Mouse (Mus musculus) midbrain, postnatal 0 days (tissue): ENCODE results near the gene Stk39. TPM values are rescaled to one million over a fixed set of nuclear protein-coding genes. Genes with fewer than 3 reads are reported as not detected.

Source experiments
- ATAC-seq: fragments of 200-750 bp; cut with Nextera tagmentation; 2 replicates; pipeline ENCODE4 v1.8.0; 2017; ENCODE audit warnings: moderate number of reproducible peaks, mild to moderate bottlenecking, moderate TSS enrichment, moderate library complexity; ENCODE audit not compliant: low FRiP score
- DNase-seq: peaks from one replicate; pipeline ENCODE4 v3.0.0-alpha.2; 2015; ENCODE audit warnings: low spot score
- H3K27ac ChIP-seq: fragments of 300-500 bp; sonication (generic); 2 replicates; pipeline ENCODE4 v1.5.1; 2014; ENCODE audit warnings: low read depth, mild to moderate bottlenecking, low read length, mixed read lengths
- H3K27me3 ChIP-seq: fragments of 300-500 bp; sonication (generic); 2 replicates; pipeline ENCODE4 v1.6.1; 2014; ENCODE audit warnings: low read length, control low read depth, mixed read lengths; ENCODE audit not compliant: insufficient read depth
- H3K36me3 ChIP-seq: fragments of 300-500 bp; sonication (generic); 2 replicates; pipeline ENCODE4 v1.6.1; 2014; ENCODE audit warnings: low read length, control low read depth, mixed read lengths; ENCODE audit not compliant: insufficient read depth
- H3K4me1 ChIP-seq: fragments of 300-500 bp; sonication (generic); 2 replicates; pipeline ENCODE4 v1.6.1; 2014; ENCODE audit warnings: mild to moderate bottlenecking, control low read depth, antibody characterized with exemption, low read length, mixed read lengths; ENCODE audit not compliant: insufficient read depth
- H3K4me2 ChIP-seq: fragments of 300-500 bp; sonication (generic); 2 replicates; pipeline ENCODE4 v1.6.1; 2014; ENCODE audit warnings: low read depth, mild to moderate bottlenecking, low read length, mixed read lengths; ENCODE audit not compliant: poor library complexity, severe bottlenecking
- H3K4me3 ChIP-seq: fragments of 300-500 bp; sonication (generic); 2 replicates; pipeline ENCODE4 v1.5.1; 2014; ENCODE audit warnings: low read depth, mild to moderate bottlenecking, low read length, moderate library complexity
- H3K9ac ChIP-seq: fragments of 300-500 bp; sonication (generic); replicated peaks from 2 replicates; pipeline ENCODE4 v1.6.1; 2014; ENCODE audit warnings: mild to moderate bottlenecking, low read length, moderate library complexity, mixed read lengths; ENCODE audit not compliant: poor library complexity, severe bottlenecking
- H3K9me3 ChIP-seq: fragments of 300-500 bp; sonication (generic); 2 replicates; pipeline ENCODE4 v1.6.1; 2016; ENCODE audit warnings: low read length, control low read depth
- CTCF ChIP-seq: IDR thresholded peaks from 2 replicates; pipeline ENCODE4 v1.5.1; 2016; ENCODE audit warnings: antibody characterized with exemption, mild to moderate bottlenecking
- WGBS: fragments of 180-500 bp; shearing (Covaris S2); extraction: QIAGEN DNeasy Blood & Tissue Kit; methylation state at CpG from one replicate; pipeline ENCODE4 v1.1.7; 2014; 5-methylcytosine and 5-hydroxymethylcytosine counted together
- polyA plus RNA-seq: library from polyadenylated mRNA; unstranded; fragments of >200 nt; fragmentation: Nextera tagmentation; extraction: Ambion mirVana; gene quantifications from 2 replicates; pipeline ENCODE4 v1.2.1, GENCODE M21; 2015
- total RNA-seq: library from RNA; depleted of rRNA; stranded (reverse); fragments of >200 nt; gene quantifications from 2 replicates; pipeline ENCODE4 v1.2.3, GENCODE M21; 2014

Stk39 gene
- total and polyA plus RNA-seq, 2 experiments from 2014 or later = 23.4 to 33.9 TPM

- WGBS = 20% methylated on average over 12 of the region's 12 CpGs
- no peak overlapping the region for H3K4me3 ChIP-seq
- ATAC-seq = no peak
- no peak overlapping the region for H3K9ac ChIP-seq
- H3K36me3 ChIP-seq = no peaks in the 10 kb centered on the region
- DNase-seq = no peak
- no peak for TF ChIP-seq CTCF
- H3K9me3 ChIP-seq = no peaks in the 10 kb centered on the region
- no peaks in the 10 kb centered on the region for H3K27me3 ChIP-seq
- no peak overlapping the region for H3K4me2 ChIP-seq
- no peak overlapping the region for H3K27ac ChIP-seq
- H3K4me1 ChIP-seq = peaks cover 10% of the 10 kb centered on the region; the same call in 1 of the 2 replicates
Measured at GRCm38 (mm10) chr2:68406571-68407074, 65.4 kb downstream of the Stk39 start.

GRCm38 (mm10) chr2:68405163-68405715, 66.8 kb downstream of the Stk39 start:
- Histone ChIP-seq H3K27me3 (no peaks in the 10 kb centered on the region), H3K9me3 (no peaks in the 10 kb centered on the region), H3K4me1 (peaks cover 10% of the 10 kb centered on the region; the same call in 1 of the 2 replicates), H3K27ac (no peak overlapping the region), H3K4me2 (peak overlapping the region; percentile 20; the same call in 1 of the 2 replicates), H3K36me3 (peaks cover 3% of the 10 kb centered on the region; the same call in 1 of the 2 replicates), H3K9ac (no peak overlapping the region), H3K4me3 (no peak overlapping the region)
- WGBS = 35% methylated on average over 16 of the region's 16 CpGs
- DNase-seq (no peak), ATAC-seq (no peak)
- TF ChIP-seq CTCF = no peak

DNA sequence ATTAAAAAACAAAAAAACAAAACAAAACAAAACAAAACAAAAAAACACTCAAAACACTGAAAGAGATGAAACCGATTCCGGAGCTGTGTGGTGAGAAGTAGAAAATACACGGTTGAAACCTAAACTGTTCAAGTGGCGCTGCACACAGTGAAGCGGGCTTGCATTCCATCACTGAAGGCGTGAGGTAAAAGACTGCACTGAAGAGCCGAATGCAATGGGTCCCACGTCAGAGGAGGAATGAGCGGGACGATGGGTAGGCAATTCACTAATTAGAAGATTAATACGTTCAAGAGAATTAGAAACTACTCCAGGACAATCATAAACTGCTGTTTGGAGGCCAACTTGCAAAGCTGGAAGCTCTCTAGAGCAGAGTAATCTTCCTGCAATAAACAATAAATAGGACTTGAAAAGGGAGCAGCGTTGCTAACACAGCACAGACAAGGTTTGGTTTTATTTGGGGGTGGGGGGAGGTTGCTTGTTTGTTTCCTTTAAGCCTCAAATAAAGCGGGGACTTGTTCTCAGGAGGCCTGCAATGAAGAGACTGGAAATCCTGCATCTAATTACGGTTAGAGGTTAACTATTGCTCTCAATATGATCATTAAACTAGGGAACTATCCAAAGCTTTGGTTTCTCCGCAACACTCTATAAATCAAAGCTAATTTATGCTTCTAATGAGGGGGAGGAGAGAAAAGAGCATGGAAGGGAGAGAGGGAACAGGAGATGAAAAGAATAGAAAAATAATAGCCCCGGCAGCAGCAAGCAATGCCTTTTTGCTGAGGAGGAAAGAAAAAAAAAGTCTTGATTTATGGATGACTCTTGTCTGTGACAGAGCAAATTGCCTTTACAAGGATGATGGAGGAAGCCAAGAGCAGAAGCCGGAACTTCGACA, 67.5 kb downstream of the Stk39 start:
- H3K36me3 ChIP-seq = peaks cover 3% of the 10 kb centered on the region; the same call in 1 of the 2 replicates
- no peaks in the 10 kb centered on the region for H3K27me3 ChIP-seq
- H3K4me1 ChIP-seq = peaks cover 10% of the 10 kb centered on the region; the same call in 1 of the 2 replicates
- ATAC-seq (no peak), DNase-seq (peak; percentile 33)
- WGBS = 38% methylated on average over 18 of the region's 18 CpGs
- 0 out of 2 replicates have a peak overlapping the region, but pooled peaks have one; percentile 20 for H3K4me2 ChIP-seq
- no peak overlapping the region for H3K9ac ChIP-seq
- TF ChIP-seq CTCF = no peak
- no peaks in the 10 kb centered on the region for H3K9me3 ChIP-seq
- H3K4me3 ChIP-seq = no peak overlapping the region
- no peak overlapping the region for H3K27ac ChIP-seq

- ATAC-seq (no peak), DNase-seq (no peak)
- Histone ChIP-seq H3K9ac (no peak overlapping the region), H3K36me3 (peaks cover 4% of the 10 kb centered on the region; the same call in 1 of the 2 replicates), H3K4me3 (no peak overlapping the region), H3K9me3 (no peaks in the 10 kb centered on the region), H3K27ac (no peak overlapping the region), H3K4me2 (no peak overlapping the region), H3K27me3 (no peaks in the 10 kb centered on the region), H3K4me1 (no peaks in the 10 kb centered on the region)
- 89% methylated on average over 13 of the region's 13 CpGs for WGBS
- TF ChIP-seq CTCF = no peak
Measured at GRCm38 (mm10) chr2:68393611-68394549, 78.2 kb downstream of the Stk39 start.

DNA sequence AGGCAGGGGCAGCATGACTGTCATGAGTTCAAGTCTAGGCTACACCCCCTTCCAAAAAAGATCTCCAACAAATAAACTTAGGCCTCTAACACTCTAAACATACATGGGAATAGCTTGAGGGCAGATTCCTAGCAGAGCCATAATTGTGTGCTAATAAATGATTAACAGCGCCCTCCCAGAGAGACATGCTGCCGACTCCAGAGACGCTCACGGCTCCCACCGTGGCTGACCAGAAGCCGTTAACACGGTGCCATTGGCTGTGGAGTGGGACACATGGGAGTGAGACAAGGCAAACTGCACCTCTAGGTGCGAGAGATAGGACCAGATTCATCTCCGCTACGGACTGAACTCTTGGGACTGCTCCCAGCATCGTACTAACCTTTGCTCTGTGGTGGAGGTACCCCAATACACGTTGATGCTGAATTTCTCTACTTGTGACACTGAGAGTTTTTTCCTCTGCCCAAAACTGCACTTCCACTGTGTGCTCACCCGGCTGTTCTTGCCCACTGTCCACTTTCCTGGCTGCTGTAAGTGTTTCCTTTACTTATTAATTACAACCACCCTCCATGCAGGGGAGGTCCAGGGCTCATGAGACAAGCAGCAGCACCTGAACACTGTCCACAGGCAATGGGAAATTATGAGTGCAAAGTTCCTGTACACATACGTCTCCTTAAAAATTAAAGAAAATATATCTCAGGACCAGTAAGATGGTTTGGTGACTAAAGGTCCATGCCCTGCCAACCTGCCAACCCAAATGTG, 84.1 kb downstream of the Stk39 start:
- Histone ChIP-seq H3K4me1 (no peaks in the 10 kb centered on the region), H3K4me3 (no peak overlapping the region), H3K9ac (no peak overlapping the region), H3K27me3 (no peaks in the 10 kb centered on the region), H3K4me2 (no peak overlapping the region), H3K9me3 (no peaks in the 10 kb centered on the region), H3K36me3 (peaks cover 3% of the 10 kb centered on the region; the same call in 1 of the 2 replicates), H3K27ac (no peak overlapping the region)
- WGBS = 90% methylated on average over 14 of the region's 14 CpGs
- TF ChIP-seq CTCF = no peak
- DNase-seq (no peak), ATAC-seq (no peak)
